Mouse (Mus musculus) heart, embryonic 12.5 days (tissue): ENCODE data around the gene Slc11a1. TPM values are rescaled to one million over a fixed set of nuclear protein-coding genes. Genes with fewer than 3 reads are reported as not detected.

Experiments
- ATAC-seq: fragments of 200-750 bp; cut with Nextera tagmentation; 2 replicates; pipeline ENCODE4 v1.8.0; 2017; ENCODE audit warnings: moderate TSS enrichment, moderate library complexity; ENCODE audit not compliant: insufficient number of reproducible peaks, low FRiP score
- H3K27ac ChIP-seq: fragments of 300-500 bp; sonication (generic); 2 replicates; pipeline ENCODE4 v1.5.1; 2016; ENCODE audit warnings: mild to moderate bottlenecking, moderate library complexity; ENCODE audit not compliant: poor library complexity, severe bottlenecking
- H3K27me3 ChIP-seq: fragments of 300-500 bp; sonication (generic); replicated peaks from 2 replicates; pipeline ENCODE4 v1.6.1; 2016; ENCODE audit warnings: mild to moderate bottlenecking, moderate library complexity
- H3K36me3 ChIP-seq: fragments of 300-500 bp; sonication (generic); 2 replicates; pipeline ENCODE4 v1.6.1; 2016; ENCODE audit warnings: mild to moderate bottlenecking, moderate library complexity
- H3K4me1 ChIP-seq: fragments of 300-500 bp; sonication (generic); replicated peaks from 2 replicates; pipeline ENCODE4 v1.6.1; 2016; ENCODE audit warnings: mild to moderate bottlenecking
- H3K4me2 ChIP-seq: fragments of 300-500 bp; sonication (generic); 2 replicates; pipeline ENCODE4 v1.6.1; 2016; ENCODE audit warnings: mild to moderate bottlenecking, moderate library complexity
- H3K4me3 ChIP-seq: fragments of 300-500 bp; sonication (generic); 2 replicates; pipeline ENCODE4 v1.5.1; 2016; ENCODE audit warnings: mild to moderate bottlenecking
- H3K9ac ChIP-seq: fragments of 300-500 bp; sonication (generic); 2 replicates; pipeline ENCODE4 v1.6.1; 2016; ENCODE audit warnings: mild to moderate bottlenecking, moderate library complexity
- H3K9me3 ChIP-seq: fragments of 300-500 bp; sonication (generic); replicated peaks from 2 replicates; pipeline ENCODE4 v1.6.1; 2016; ENCODE audit warnings: mild to moderate bottlenecking, moderate library complexity
- WGBS: fragments of 180-500 bp; shearing (Covaris S2); methylation state at CpG from one replicate; pipeline ENCODE4 v1.1.7; 2016; 5-methylcytosine and 5-hydroxymethylcytosine counted together
- polyA plus RNA-seq: library from polyadenylated mRNA; unstranded; fragments of >200 nt; fragmentation: Nextera tagmentation; extraction: Ambion mirVana; gene quantifications from 2 replicates; pipeline ENCODE4 v1.2.1, GENCODE M21; 2016

The Slc11a1 gene
- polyA plus RNA-seq, 1 experiment from 2014 or later, result 1.3 TPM

DNA sequence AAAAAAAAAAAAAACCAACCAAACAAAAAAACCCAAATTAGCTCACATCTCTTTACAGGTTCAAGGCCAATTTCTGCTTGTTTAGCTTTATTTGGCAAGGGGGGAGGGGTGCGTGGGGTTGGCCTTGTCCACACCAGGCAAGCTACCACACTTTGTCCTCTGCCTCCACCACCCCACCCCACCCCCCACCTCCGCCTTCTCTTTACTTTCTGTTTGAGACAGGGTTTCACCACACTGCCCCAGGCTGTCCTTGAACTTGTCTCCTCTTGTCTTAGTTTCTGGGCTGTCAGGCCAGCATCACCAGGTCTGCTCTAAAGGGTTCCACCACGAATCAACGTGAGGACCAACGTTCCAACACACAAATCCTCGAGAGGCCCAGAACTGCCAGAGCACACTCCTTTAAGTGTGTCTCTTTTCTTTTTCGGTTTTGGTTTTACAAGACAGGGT is 4.1 kb downstream of the Slc11a1 start:
- 81% methylated on average over 7 of the region's 7 CpGs for WGBS
- Histone ChIP-seq H3K4me2 (no peak overlapping the region), H3K9ac (no peak overlapping the region), H3K36me3 (no peaks in the 10 kb centered on the region), H3K4me3 (no peak overlapping the region), H3K27ac (no peak overlapping the region), H3K9me3 (no peaks in the 10 kb centered on the region), H3K27me3 (no peaks in the 10 kb centered on the region), H3K4me1 (peaks cover 5% of the 10 kb centered on the region; the same call in 1 of the 2 replicates)
- no peak for ATAC-seq

DNA sequence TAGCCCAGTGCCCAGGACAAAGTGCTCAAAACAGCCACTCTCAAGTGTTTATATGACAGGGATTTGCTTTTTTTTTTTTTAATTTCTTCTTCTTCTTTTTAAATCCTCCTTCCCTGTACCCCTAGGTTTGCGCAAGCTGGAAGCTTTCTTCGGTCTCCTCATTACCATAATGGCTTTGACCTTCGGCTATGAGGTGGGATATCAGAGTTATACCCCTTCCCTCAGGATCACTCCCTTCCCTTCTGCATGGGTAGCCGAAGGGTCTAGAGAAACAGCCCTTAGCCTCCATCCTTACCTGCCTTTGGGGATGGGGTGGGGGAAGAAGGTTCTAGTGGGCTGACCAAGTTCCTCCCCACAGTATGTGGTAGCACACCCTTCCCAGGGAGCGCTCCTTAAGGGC is 5.5 kb downstream of the Slc11a1 start:
- 80% methylated on average over 5 of the region's 5 CpGs for WGBS
- no peak for ATAC-seq
- H3K27me3 ChIP-seq, result no peaks in the 10 kb centered on the region
- H3K27ac ChIP-seq, result no peak overlapping the region
- H3K36me3 ChIP-seq, result no peaks in the 10 kb centered on the region
- no peaks in the 10 kb centered on the region; the same call in 1 of the 2 replicates for H3K4me1 ChIP-seq
- H3K4me3 ChIP-seq, result no peak overlapping the region
- H3K9me3 ChIP-seq, result no peaks in the 10 kb centered on the region
- H3K9ac ChIP-seq, result no peak overlapping the region
- H3K4me2 ChIP-seq, result no peak overlapping the region

DNA sequence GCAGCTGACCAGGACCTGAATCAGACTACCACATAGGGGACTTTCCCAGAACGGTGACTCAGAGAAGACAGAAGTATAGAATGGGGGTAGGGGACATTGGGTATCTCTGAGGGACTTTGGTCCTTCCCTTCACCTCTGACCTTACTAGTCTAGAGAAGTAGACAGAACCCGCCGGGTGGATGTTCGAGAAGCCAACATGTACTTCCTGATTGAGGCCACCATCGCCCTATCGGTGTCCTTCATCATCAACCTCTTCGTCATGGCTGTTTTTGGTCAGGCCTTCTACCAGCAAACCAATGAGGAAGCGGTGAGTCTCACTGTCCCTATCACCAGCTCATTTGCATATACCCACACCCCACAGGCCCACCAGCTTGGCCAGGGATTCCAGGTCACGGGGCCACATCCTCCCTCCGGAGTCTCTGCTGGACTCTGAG is 6.6 kb downstream of the Slc11a1 start:
- WGBS, result 81% methylated on average over 10 of the region's 10 CpGs
- H3K27ac ChIP-seq, result no peak overlapping the region
- H3K9me3 ChIP-seq, result no peaks in the 10 kb centered on the region
- ATAC-seq, result no peak
- no peaks in the 10 kb centered on the region for H3K4me1 ChIP-seq
- no peak overlapping the region for H3K4me3 ChIP-seq
- no peak overlapping the region for H3K4me2 ChIP-seq
- no peaks in the 10 kb centered on the region for H3K36me3 ChIP-seq
- H3K9ac ChIP-seq, result no peak overlapping the region
- no peaks in the 10 kb centered on the region for H3K27me3 ChIP-seq

DNA sequence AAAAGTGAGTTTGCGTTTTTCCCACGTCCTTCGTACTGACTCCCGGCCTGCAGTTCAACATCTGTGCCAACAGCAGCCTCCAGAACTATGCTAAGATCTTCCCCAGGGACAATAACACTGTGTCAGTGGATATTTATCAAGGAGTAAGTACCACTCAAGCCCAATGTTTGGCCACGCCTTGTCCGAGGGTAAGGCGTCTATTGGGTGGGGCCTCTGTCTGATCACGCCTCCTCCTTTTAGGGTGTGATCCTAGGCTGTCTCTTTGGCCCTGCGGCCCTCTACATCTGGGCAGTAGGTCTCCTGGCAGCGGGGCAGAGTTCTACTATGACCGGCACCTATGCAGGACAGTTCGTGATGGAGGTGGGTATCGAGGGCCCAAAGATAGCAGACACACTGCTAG is 8.4 kb downstream of the Slc11a1 start:
- H3K36me3 ChIP-seq, result no peaks in the 10 kb centered on the region
- WGBS, result 84% methylated on average over 13 of the region's 13 CpGs
- no peak for ATAC-seq
- H3K27me3 ChIP-seq, result no peaks in the 10 kb centered on the region
- no peak overlapping the region for H3K9ac ChIP-seq
- H3K9me3 ChIP-seq, result no peaks in the 10 kb centered on the region
- peaks cover 11% of the 10 kb centered on the region; the same call in 1 of the 2 replicates for H3K4me1 ChIP-seq
- no peak overlapping the region for H3K4me3 ChIP-seq
- H3K4me2 ChIP-seq, result no peak overlapping the region
- no peak overlapping the region for H3K27ac ChIP-seq

DNA sequence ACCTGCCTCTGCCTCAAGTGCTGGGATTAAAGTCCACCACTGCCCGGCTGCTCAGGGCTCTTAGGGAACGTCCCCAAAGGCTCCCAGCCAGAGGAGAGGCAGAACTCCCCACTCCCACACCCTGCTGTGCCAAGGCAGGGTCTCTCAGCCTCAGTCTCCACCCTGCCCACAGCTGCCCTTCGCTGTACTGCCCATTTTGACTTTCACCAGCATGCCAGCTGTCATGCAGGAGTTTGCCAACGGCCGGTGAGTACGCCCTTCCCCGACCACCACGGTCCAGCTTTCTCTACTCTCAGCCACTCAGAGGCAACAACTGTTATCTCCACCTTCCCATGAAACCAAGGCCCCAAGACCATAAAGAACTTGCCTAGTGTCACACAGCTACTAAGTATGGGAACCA is 9.5 kb downstream of the Slc11a1 start:
- H3K4me1 ChIP-seq, result peaks cover 15% of the 10 kb centered on the region
- no peak overlapping the region for H3K27ac ChIP-seq
- no peak overlapping the region for H3K4me2 ChIP-seq
- H3K27me3 ChIP-seq, result no peaks in the 10 kb centered on the region
- H3K9ac ChIP-seq, result no peak overlapping the region
- WGBS, result 82% methylated on average over 8 of the region's 8 CpGs
- H3K9me3 ChIP-seq, result no peaks in the 10 kb centered on the region
- no peak overlapping the region for H3K4me3 ChIP-seq
- no peak for ATAC-seq
- no peaks in the 10 kb centered on the region for H3K36me3 ChIP-seq

DNA sequence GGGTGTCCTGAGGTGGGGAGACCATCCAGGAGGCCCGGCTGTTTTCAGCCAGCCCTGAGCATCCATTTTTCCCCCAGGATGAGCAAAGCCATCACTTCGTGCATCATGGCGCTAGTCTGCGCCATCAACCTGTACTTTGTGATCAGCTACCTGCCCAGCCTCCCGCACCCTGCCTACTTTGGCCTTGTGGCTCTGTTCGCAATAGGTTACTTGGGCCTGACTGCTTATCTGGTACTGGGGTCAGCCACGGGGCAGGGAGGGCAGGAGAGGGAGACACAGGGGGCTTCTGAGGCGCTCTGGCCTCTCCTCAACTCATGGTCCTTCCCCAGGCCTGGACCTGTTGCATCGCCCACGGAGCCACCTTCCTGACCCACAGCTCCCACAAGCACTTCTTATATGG is 10.1 kb downstream of the Slc11a1 start:
- H3K36me3 ChIP-seq, result no peaks in the 10 kb centered on the region
- no peak for ATAC-seq
- 84% methylated on average over 10 of the region's 10 CpGs for WGBS

DNA sequence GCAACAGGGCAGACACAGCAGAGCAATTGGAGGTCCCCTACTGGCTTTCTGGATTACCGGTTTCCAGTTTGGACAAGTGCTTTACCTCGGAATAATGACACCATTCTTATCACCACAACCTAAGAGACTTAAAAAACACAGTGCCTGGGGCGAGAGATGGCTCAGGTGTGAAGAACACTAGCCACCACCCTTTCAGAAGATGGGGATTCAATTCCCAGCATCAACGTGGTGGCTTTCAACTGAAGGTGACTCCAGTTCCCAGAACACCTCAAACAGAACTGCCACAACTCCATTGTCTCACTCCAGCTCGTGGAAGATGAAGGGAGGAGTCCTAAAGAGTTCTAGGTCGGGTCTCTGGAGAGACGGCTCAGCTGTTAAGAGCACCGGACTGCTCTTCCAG is 10.5 kb downstream of the Slc11a1 start:
- Histone ChIP-seq H3K4me3 (no peak overlapping the region), H3K27me3 (no peaks in the 10 kb centered on the region), H3K4me1 (peaks cover 25% of the 10 kb centered on the region), H3K9me3 (no peaks in the 10 kb centered on the region), H3K27ac (no peak overlapping the region), H3K9ac (no peak overlapping the region), H3K36me3 (no peaks in the 10 kb centered on the region), H3K4me2 (no peak overlapping the region)
- ATAC-seq, result no peak
- WGBS, result 73% methylated on average over 8 of the region's 8 CpGs

More for the DNA sequence above, 10.1 kb downstream of the Slc11a1 start:
- H3K4me2 ChIP-seq, result no peak overlapping the region
- H3K9me3 ChIP-seq, result no peaks in the 10 kb centered on the region
- H3K27me3 ChIP-seq, result no peaks in the 10 kb centered on the region
- no peak overlapping the region for H3K9ac ChIP-seq
- H3K4me1 ChIP-seq, result peaks cover 21% of the 10 kb centered on the region
- no peak overlapping the region for H3K4me3 ChIP-seq
- H3K27ac ChIP-seq, result no peak overlapping the region

DNA sequence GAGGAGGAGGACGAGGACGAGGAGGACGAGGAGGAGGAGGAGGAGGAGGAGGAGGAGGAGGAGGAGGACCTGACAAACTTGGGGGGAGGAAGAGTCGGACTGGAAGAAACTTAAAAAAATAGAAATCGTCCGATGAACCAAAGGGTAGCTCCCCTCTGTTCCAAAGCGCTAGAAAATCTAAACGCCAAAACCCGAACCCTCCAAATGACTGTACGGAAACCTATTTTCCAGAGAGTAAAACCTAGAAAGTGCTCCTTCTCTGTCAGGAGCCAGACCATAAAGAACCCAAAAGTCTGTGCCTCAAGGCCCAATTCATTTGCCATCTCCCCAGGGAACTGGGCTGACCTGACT is 11.3 kb downstream of the Slc11a1 start:
- Histone ChIP-seq H3K9me3 (no peaks in the 10 kb centered on the region), H3K36me3 (no peaks in the 10 kb centered on the region), H3K27me3 (no peaks in the 10 kb centered on the region), H3K4me1 (peaks cover 30% of the 10 kb centered on the region), H3K4me3 (peak overlapping the region; percentile 54), H3K9ac (peak overlapping the region; percentile 76), H3K27ac (peak overlapping the region; percentile 97), H3K4me2 (peak overlapping the region; percentile 72)
- 46% methylated on average over 7 of the region's 10 CpGs for WGBS
- no peak for ATAC-seq

DNA sequence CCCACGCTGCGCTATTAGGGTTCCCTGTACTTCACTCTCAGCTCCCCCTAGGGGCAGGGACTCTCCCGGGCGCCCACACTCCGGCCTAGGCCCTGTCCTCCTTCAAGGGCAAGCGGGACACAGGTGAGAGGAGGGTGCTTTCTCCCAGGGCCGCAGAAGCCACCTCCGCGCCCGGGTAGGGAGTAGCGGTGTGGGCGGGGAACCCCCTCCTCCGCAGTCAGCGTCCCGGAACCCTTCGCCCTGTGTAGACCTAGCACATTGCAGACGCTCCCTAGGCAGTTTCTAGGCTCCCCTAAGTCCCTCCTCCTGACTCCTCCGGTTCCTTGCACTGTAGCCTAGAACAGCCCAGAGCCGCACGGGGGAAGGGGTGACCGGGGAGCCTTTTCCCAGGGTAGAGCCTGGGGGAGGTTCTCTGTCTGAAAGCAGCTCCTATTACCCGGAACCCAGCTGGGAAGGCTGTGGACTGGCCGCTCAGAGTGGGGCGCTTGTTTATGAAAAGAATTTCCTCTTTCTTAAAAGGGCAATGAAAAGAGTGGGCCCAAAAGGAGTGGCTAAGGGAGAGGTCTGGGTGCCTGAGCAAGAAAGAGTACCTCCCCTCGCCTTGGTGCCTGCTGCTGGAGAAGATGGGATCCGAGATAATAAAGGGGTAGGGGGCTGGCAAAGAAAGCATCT is 11.9 kb downstream of the Slc11a1 start:
- under 1% methylated on average over 26 of the region's 26 CpGs for WGBS
- peak overlapping the region; percentile 72 for H3K4me2 ChIP-seq
- peak overlapping the region; percentile 54 for H3K4me3 ChIP-seq
- H3K27me3 ChIP-seq, result no peaks in the 10 kb centered on the region
- H3K27ac ChIP-seq, result peak overlapping the region; percentile 97
- peak; percentile 86 for ATAC-seq
- H3K9me3 ChIP-seq, result no peaks in the 10 kb centered on the region
- H3K36me3 ChIP-seq, result no peaks in the 10 kb centered on the region
- peak overlapping the region; percentile 76 for H3K9ac ChIP-seq
- H3K4me1 ChIP-seq, result peaks cover 30% of the 10 kb centered on the region

DNA sequence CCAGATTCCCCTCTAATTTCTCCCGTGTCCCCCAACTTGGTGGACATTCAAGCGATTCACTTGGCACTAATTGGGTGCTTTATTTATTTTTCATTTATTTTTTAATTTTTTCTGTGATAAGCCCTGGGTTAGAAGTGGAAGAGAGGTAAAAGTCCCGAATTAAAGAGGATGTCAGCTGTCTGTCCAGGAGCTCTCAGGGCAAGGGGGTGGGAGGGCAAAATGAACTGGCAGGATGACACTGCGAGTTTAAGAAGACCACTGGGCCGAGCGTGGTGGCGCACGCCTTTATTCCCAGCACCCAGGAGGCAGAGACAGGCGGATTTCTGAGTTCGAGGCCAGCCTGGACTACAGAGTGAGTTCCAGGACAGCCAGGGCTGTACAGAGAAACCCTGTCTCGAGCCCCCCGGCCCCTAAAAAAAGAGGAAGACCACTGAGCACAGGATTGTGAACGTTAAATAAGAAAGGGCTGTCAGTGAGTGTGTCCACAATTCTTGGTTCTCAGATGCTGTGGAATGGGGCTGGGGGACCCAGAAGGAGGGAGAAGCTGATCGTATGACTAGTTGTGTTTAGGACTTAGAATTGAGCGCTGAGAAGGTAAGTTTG is 12.5 kb downstream of the Slc11a1 start:
- peak overlapping the region; percentile 72 for H3K4me2 ChIP-seq
- no peak for ATAC-seq

DNA sequence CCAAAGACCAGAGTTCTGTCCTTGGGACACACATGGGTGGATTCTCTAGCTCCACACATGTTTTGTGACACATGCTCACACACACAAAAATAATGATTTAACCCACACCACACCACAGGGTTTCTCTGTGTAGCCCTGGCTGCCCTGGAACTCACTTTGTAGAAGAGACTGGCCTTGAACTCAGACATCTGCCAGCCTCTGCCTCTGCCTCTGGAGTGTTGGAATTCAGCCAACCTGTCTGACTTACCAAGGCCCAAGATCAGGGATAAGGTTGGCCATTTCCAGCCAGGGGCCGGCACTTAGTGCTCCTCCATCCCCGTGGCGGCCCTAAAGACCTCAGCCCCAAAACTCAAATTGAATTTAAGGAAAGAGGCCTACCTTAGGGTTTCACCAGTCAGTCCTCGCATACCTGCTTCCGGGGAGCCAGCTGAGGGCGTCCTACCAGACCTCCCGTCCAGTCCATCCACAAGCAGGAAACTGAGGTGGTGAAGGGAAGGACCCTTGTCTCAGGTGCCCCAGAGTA is 13.5 kb downstream of the Slc11a1 start:
- H3K4me3 ChIP-seq, result no peak overlapping the region
- no peaks in the 10 kb centered on the region for H3K27me3 ChIP-seq
- no peak overlapping the region for H3K27ac ChIP-seq
- 82% methylated on average over 7 of the region's 7 CpGs for WGBS
- H3K4me2 ChIP-seq, result no peak overlapping the region
- peaks cover 2% of the 10 kb centered on the region for H3K36me3 ChIP-seq
- no peak for ATAC-seq
- peaks cover 39% of the 10 kb centered on the region for H3K4me1 ChIP-seq
- H3K9ac ChIP-seq, result no peak overlapping the region
- H3K9me3 ChIP-seq, result no peaks in the 10 kb centered on the region

More for the DNA sequence above, 12.5 kb downstream of the Slc11a1 start:
- Histone ChIP-seq H3K9me3 (no peaks in the 10 kb centered on the region), H3K9ac (peak overlapping the region; percentile 76), H3K4me1 (peaks cover 30% of the 10 kb centered on the region), H3K27me3 (no peaks in the 10 kb centered on the region), H3K4me3 (peak overlapping the region; percentile 54), H3K36me3 (no peaks in the 10 kb centered on the region), H3K27ac (peak overlapping the region; percentile 97)
- WGBS, result 54% methylated on average over 15 of the region's 15 CpGs
